Mouse (Mus musculus) embryonic fibroblast, embryonic 13.5 days (primary cell): ENCODE data around the gene Cldn34c1. TPM values are rescaled to one million over a fixed set of nuclear protein-coding genes. Genes with fewer than 3 reads are reported as not detected.
"Not testable (repeated sequence)": the region's sequence is repeated elsewhere in the genome, so short reads cannot be mapped to it uniquely, and the experiment has no call there.

Experiments used
- H3K27ac ChIP-seq: 2 replicates; pipeline ENCODE4 v1.5.1; 2012; ENCODE audit warnings: low read length, control low read depth, inconsistent platforms; ENCODE audit not compliant: insufficient read depth
- H3K4me1 ChIP-seq: 2 replicates; pipeline ENCODE4 v1.6.1; 2011; ENCODE audit warnings: low read length; ENCODE audit not compliant: control insufficient read depth, insufficient read depth
- H3K4me3 ChIP-seq: 2 replicates; pipeline ENCODE4 v1.5.1; 2011; ENCODE audit warnings: mild to moderate bottlenecking, control low read depth, low read length; ENCODE audit not compliant: insufficient read depth
- CTCF ChIP-seq: IDR thresholded peaks from 2 replicates; pipeline ENCODE4 v1.5.1; 2011; ENCODE audit warnings: mild to moderate bottlenecking, control low read depth, low read length, moderate library complexity, borderline replicate concordance; ENCODE audit not compliant: insufficient read depth
- POLR2A ChIP-seq: IDR thresholded peaks from 2 replicates; pipeline ENCODE4 v1.6.1; 2011; ENCODE audit warnings: low read depth, mild to moderate bottlenecking, control low read depth, low read length, moderate library complexity
- polyA plus RNA-seq: library from polyadenylated mRNA; stranded (reverse); fragments of >200 nt; gene quantifications from 2 replicates; pipeline ENCODE4 v1.2.4, GENCODE M21; 2011; ENCODE audit warnings: low read depth; ENCODE audit not compliant: missing spikeins, insufficient read length

Cldn34c1 gene
- 6.0 and 6.8 TPM in 2 replicates for polyA plus RNA-seq

DNA sequence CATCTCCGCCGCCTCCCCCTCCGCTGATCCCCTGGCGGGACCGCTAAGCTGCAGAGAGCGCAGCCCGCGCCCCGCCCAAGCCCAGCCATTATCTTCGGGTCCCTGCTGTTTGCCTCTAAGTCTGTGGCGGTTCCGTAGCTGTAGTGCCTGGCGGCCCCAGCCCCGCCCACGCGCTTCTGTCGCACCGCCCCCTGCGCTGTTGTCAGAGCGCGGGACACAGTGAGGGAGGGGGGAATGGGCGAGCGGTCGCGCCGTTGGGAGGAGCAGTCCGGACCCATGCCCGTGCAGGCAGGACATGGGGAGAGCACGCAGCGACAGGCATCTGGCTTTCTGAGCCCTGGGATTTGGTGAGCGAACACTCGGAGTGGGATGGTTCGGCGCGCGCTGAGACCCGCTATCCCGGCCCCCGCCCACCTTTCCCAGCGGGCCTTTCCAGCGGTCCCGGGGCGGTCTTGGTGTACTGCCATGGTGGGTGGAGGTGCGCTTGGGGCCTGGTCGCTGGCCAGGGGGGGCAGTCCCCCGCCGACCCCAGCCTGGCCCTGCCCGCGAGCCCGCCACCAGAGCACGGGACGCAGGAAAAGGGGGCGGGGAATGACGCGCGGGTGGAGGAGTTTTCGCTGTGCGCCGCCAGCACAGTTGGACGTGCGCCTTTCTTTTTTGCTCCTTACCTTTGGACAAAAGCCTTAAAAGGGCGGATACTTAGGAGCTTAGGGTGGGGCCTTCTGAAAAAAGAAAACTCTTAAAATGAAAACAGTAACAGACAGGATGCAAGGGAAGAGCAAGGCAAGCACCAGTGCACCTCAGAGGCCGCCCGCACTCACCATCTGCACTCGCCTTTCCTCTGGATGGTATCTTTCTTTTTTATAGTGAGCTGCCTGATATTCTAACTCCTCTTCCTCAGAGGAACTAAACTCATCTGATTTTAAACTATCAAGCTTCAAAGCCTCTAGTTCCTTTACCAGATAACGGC is at the start of gene Cldn34c1:
Cldn34c1 (plus strand) TSS at position 205 of the 970 bp plus-strand sequence.
- Histone ChIP-seq H3K4me3 (peak within 1 kb of the TSS; percentile 55), H3K27ac (peak within 1 kb of the TSS; percentile 73), H3K4me1 (no peaks in the 10 kb centered on the region)
- TF ChIP-seq CTCF (no peak), POLR2A (peak; percentile 51)

DNA sequence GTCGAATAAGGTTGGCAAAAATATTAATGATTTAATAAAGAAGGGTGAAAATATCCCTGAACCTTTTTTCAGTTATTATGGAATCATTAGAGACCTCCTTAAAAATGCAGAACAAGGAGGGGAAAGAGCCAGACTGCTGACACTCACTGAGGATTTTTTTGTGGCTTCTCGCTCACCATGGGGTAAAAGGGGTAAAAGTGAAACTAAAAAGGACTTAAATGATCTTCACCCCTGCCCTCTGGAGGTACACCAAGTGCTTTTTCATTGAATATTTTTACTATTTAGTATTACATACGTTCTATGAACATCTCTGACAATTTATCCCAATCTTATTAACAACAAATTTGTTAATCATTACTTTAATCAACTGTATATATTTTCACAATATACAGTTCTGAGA is 15.9 kb upstream of the Cldn34c1 start:
- Histone ChIP-seq H3K4me3 (no peak overlapping the region), H3K27ac (no peak overlapping the region), H3K4me1 (no peaks in the 10 kb centered on the region)
- no peak for TF ChIP-seq POLR2A
- no peak for TF ChIP-seq CTCF

DNA sequence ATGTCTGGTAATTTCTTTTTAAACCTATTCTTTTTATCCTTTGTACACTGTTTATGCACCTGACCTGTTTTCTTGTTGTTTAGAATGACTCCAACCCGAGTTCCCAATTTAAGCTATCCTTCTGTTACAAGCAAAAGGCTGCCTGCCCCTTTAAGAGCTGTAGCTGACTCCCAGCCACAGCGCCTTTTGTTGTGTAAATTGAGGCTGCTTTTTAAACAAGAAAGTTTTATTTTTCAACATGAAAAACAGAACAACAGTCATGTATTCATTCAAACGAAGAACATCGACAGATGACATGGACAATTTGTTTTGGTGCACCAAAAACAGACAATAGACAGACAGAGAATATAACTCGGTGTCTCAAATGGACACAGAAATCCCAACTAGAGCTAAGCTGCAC is 489 bp upstream of the Cldn34c1 start:
- Histone ChIP-seq H3K4me3 (peak overlapping the region; percentile 55), H3K27ac (peak overlapping the region; percentile 69; the same call in 1 of the 2 replicates)
- not testable (repeated sequence) for H3K4me1 ChIP-seq

GRCm38 (mm10) chrX:123104692-123105091 is 1.4 kb downstream of the Cldn34c1 start:
- not testable (repeated sequence) for H3K4me1 ChIP-seq, H3K27ac ChIP-seq
- H3K4me3 ChIP-seq: peak overlapping the region; percentile 55

GRCm38 (mm10) chrX:123222381-123222780 is 119.1 kb downstream of the Cldn34c1 start, which contains the start of gene Srsx:
Srsx (minus strand) TSS chrX:123222481.
- H3K4me3 ChIP-seq, H3K4me1 ChIP-seq, H3K27ac ChIP-seq: not testable (repeated sequence)

Other genes with a start within 250 kb of the Cldn34c1 start
- not detected in 2 replicates for gene Gm17521, start 73.8 kb upstream of the Cldn34c1 start, polyA plus RNA-seq
- gene Srsx, start 119.0 kb downstream of the Cldn34c1 start, polyA plus RNA-seq: not detected in 2 replicates
- not detected in 2 replicates for gene Gm17577, start 143.4 kb downstream of the Cldn34c1 start, polyA plus RNA-seq